Mouse (Mus musculus): ENCODE data around the gene Slc12a8. TPM values are rescaled to one million over a fixed set of nuclear protein-coding genes. Genes with fewer than 3 reads are reported as not detected.

Gene Slc12a8
- polyA plus RNA-seq, 1 experiment from 2014 or later, result 4.0 TPM

DNA sequence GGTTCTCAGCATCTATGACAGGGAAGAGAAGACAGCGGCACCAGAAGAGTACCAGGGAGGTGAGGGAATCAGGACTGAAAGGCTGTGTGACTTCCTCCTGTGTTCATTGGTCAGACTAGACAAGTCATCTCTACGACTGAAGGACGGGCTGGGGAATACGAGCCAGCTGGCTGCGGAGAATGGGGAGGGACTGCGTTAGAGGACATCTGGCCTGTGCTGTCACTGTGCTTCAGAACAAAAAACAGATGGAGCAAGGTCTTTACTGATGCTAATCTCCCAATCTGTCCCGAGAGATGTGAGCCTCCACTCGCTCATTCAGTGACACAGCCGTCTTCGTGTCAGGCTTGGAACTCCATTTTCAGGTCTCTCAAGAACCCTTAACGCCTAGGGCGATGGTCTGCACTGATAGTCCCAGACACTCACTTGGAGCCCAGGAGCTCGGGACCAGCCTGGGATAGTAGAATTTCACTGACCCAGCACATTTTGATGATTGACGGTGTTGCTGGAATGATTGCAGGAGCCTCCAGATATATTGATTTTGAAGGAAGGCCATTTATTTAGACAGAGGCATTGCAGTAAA lies 156.5 kb downstream of the Slc12a8 start:
- no peak overlapping the region for H3K27ac ChIP-seq (replicated peaks)
- no peak overlapping the region for H3K9ac ChIP-seq (ENCODE audit: low read length)
- no peak overlapping the region for H3K4me3 ChIP-seq (ENCODE audit: low read depth, low read length)
- TF ChIP-seq CTCF (IDR thresholded peaks at IDR 0.05; ENCODE audit: low read depth), result no peak
- TF ChIP-seq EP300 (optimal IDR thresholded peaks at IDR 0.05), result no peak
- no peak for DNase-seq (ENCODE audit: low spot score)
- H3K9me3 ChIP-seq (ENCODE audit: control insufficient read depth, low read length), result no peaks in the 10 kb centered on the region
- ATAC-seq (ENCODE audit: low FRiP score, low TSS enrichment), result peak; percentile 46; the same call in 1 of the 2 replicates
- H3K27me3 ChIP-seq (ENCODE audit: control insufficient read depth, insufficient read depth, low read length), result no peaks in the 10 kb centered on the region
- no peak overlapping the region for H3K4me2 ChIP-seq (replicated peaks; ENCODE audit: low read depth)
- H3K36me3 ChIP-seq (ENCODE audit: control insufficient read depth, insufficient read depth, low read length), result no peaks in the 10 kb centered on the region
- 0 out of 2 replicates have a peak, but pooled peaks cover 7% of the 10 kb centered on the region for H3K4me1 ChIP-seq (replicated peaks; ENCODE audit: control insufficient read depth, insufficient read depth)
- 59% methylated on average over 14 of the region's 14 CpGs for WGBS

GRCm38 (mm10) chr16:33675151-33675847 lies 158.2 kb downstream of the Slc12a8 start:
- Histone ChIP-seq H3K36me3 (ENCODE audit: control insufficient read depth, insufficient read depth, low read length) (no peaks in the 10 kb centered on the region), H3K4me2 (replicated peaks; ENCODE audit: low read depth) (no peak overlapping the region), H3K27me3 (ENCODE audit: control insufficient read depth, insufficient read depth, low read length) (no peaks in the 10 kb centered on the region), H3K9me3 (ENCODE audit: control insufficient read depth, low read length) (no peaks in the 10 kb centered on the region), H3K4me3 (ENCODE audit: low read depth, low read length) (no peak overlapping the region), H3K27ac (replicated peaks) (peak overlapping the region; percentile 49; the same call in 1 of the 2 replicates), H3K9ac (ENCODE audit: low read length) (no peak overlapping the region), H3K4me1 (replicated peaks; ENCODE audit: control insufficient read depth, insufficient read depth) (0 out of 2 replicates have a peak, but pooled peaks cover 7% of the 10 kb centered on the region)
- no peak for TF ChIP-seq CTCF (IDR thresholded peaks at IDR 0.05; ENCODE audit: low read depth)
- TF ChIP-seq EP300 (optimal IDR thresholded peaks at IDR 0.05), result no peak
- WGBS, result 90% methylated on average over 10 of the region's 10 CpGs
- ATAC-seq (ENCODE audit: low FRiP score, low TSS enrichment), result no peak
- DNase-seq (ENCODE audit: low spot score), result no peak

GRCm38 (mm10) chr16:33675848-33676184 lies 158.7 kb downstream of the Slc12a8 start:
- H3K4me3 ChIP-seq (ENCODE audit: low read depth, low read length), result no peak overlapping the region
- TF ChIP-seq EP300 (optimal IDR thresholded peaks at IDR 0.05) (no peak), CTCF (IDR thresholded peaks at IDR 0.05; ENCODE audit: low read depth) (no peak)
- ATAC-seq (ENCODE audit: low FRiP score, low TSS enrichment) (no peak), DNase-seq (ENCODE audit: low spot score) (no peak)
- 65% methylated on average over 3 of the region's 3 CpGs for WGBS
- H3K9ac ChIP-seq (ENCODE audit: low read length), result no peak overlapping the region
- peak overlapping the region; percentile 49; the same call in 1 of the 2 replicates for H3K27ac ChIP-seq (replicated peaks)
- H3K4me1 ChIP-seq (replicated peaks; ENCODE audit: control insufficient read depth, insufficient read depth), result 0 out of 2 replicates have a peak, but pooled peaks cover 5% of the 10 kb centered on the region
- no peak overlapping the region for H3K4me2 ChIP-seq (replicated peaks; ENCODE audit: low read depth)
- H3K27me3 ChIP-seq (ENCODE audit: control insufficient read depth, insufficient read depth, low read length), result no peaks in the 10 kb centered on the region
- no peaks in the 10 kb centered on the region for H3K36me3 ChIP-seq (ENCODE audit: control insufficient read depth, insufficient read depth, low read length)
- H3K9me3 ChIP-seq (ENCODE audit: control insufficient read depth, low read length), result no peaks in the 10 kb centered on the region

GRCm38 (mm10) chr16:33676347-33677312 lies 159.5 kb downstream of the Slc12a8 start:
- no peaks in the 10 kb centered on the region for H3K9me3 ChIP-seq (ENCODE audit: control insufficient read depth, low read length)
- ATAC-seq (ENCODE audit: low FRiP score, low TSS enrichment) (peak; percentile 56), DNase-seq (ENCODE audit: low spot score) (peak; percentile 33)
- 0 out of 2 replicates have a peak, but pooled peaks cover 4% of the 10 kb centered on the region for H3K4me1 ChIP-seq (replicated peaks; ENCODE audit: control insufficient read depth, insufficient read depth)
- no peak overlapping the region for H3K9ac ChIP-seq (ENCODE audit: low read length)
- H3K4me3 ChIP-seq (ENCODE audit: low read depth, low read length), result no peak overlapping the region
- H3K27ac ChIP-seq (replicated peaks), result peak overlapping the region; percentile 76
- WGBS, result 35% methylated on average over 7 of the region's 7 CpGs
- H3K27me3 ChIP-seq (ENCODE audit: control insufficient read depth, insufficient read depth, low read length), result no peaks in the 10 kb centered on the region
- no peaks in the 10 kb centered on the region for H3K36me3 ChIP-seq (ENCODE audit: control insufficient read depth, insufficient read depth, low read length)
- TF ChIP-seq EP300 (optimal IDR thresholded peaks at IDR 0.05) (peak; percentile 14), CTCF (IDR thresholded peaks at IDR 0.05; ENCODE audit: low read depth) (no peak)
- H3K4me2 ChIP-seq (replicated peaks; ENCODE audit: low read depth), result no peak overlapping the region

DNA sequence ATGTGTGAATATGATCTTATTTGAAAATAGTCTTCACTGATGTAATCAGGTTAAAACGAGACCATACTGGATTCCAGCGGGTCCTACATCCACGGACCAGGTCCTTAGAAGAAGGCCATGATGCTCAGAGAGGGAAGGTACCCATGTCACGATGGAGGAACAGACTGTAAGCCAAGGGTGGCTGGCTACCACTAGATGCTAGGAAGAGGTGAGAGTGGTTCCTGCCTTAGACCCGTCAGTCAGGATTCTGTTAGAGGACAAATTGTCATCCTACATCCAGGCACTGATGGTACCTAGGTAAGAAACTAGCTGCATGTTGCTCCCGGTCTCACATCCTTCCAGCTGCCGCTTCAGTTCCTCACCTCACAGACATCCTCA lies 160.2 kb downstream of the Slc12a8 start:
- DNase-seq (ENCODE audit: low spot score) (no peak), ATAC-seq (ENCODE audit: low FRiP score, low TSS enrichment) (no peak)
- Histone ChIP-seq H3K4me3 (ENCODE audit: low read depth, low read length) (no peak overlapping the region), H3K36me3 (ENCODE audit: control insufficient read depth, insufficient read depth, low read length) (no peaks in the 10 kb centered on the region), H3K27ac (replicated peaks) (peak overlapping the region; percentile 76), H3K27me3 (ENCODE audit: control insufficient read depth, insufficient read depth, low read length) (no peaks in the 10 kb centered on the region), H3K4me1 (replicated peaks; ENCODE audit: control insufficient read depth, insufficient read depth) (0 out of 2 replicates have a peak, but pooled peaks cover 4% of the 10 kb centered on the region), H3K9ac (ENCODE audit: low read length) (no peak overlapping the region), H3K9me3 (ENCODE audit: control insufficient read depth, low read length) (no peaks in the 10 kb centered on the region), H3K4me2 (replicated peaks; ENCODE audit: low read depth) (no peak overlapping the region)
- WGBS, result 87% methylated on average over 7 of the region's 7 CpGs
- TF ChIP-seq CTCF (IDR thresholded peaks at IDR 0.05; ENCODE audit: low read depth), result no peak
- no peak for TF ChIP-seq EP300 (optimal IDR thresholded peaks at IDR 0.05)
